Mouse (Mus musculus): ENCODE measurements at regions not wholly inside any gene's neighbourhood (a gene's known extent, or its start where the extent isn't known, plus 50 kb on each side); places are given as distances from the start of the nearest gene placed in this dataset.

DNA sequence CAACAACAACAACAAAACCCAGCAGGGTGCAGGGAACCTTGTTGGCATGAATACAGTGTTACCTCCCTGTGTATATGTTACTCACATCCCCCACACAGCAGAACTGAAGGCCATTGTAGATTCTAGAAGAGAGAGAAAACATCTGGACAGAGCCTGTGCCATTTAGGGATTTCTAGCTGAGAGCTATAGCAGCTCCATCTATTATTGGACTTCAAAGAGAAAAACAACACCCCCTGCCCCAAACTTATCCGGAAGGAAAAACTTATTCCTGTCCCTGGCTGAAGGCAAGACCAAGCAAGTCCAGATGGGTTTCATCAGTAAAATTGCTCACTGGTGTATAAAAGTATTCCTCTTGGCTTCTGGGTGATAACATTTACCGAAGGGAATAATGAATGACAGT, 98.6 kb upstream of the St8sia2 start:
- Histone ChIP-seq H3K27ac (ENCODE audit: control insufficient read depth, low read depth, low read length) (no peak overlapping the region), H3K79me2 (ENCODE audit: control insufficient read depth, insufficient read depth, low read length, poor library complexity) (no peaks in the 10 kb centered on the region), H3K4me3 (ENCODE audit: control insufficient read depth in 1 of 2, insufficient read depth in 1 of 2, low read depth in 2 of 2, low read length in 2 of 2) (no peak overlapping the region), H3K27me3 (ENCODE audit: control insufficient read depth in 1 of 2, insufficient read depth in 2 of 2, low read length in 2 of 2) (no peaks in the 10 kb centered on the region), H3K36me3 (ENCODE audit: control insufficient read depth in 1 of 2, insufficient read depth in 2 of 2, low read length in 2 of 2) (no peaks in the 10 kb centered on the region), H3K4me1 (ENCODE audit: control insufficient read depth in 1 of 2, insufficient read depth in 2 of 2, low read length in 2 of 2) (no peaks in the 10 kb centered on the region), H3K9me3 (replicated peaks; ENCODE audit: insufficient read depth, low read length) (no peaks in the 10 kb centered on the region), H3K9ac (ENCODE audit: control insufficient read depth, low read depth, low read length, poor library complexity, severe bottlenecking) (no peak overlapping the region)
- TF ChIP-seq NELFE (IDR thresholded peaks at IDR 0.05; ENCODE audit: low read depth, low read length): no peak
- no peak for TF ChIP-seq CHD2 (IDR thresholded peaks at IDR 0.05; ENCODE audit: low read length)
- TF ChIP-seq TCF12 (IDR thresholded peaks at IDR 0.05; ENCODE audit: low read depth, low read length): no peak
- TF ChIP-seq POLR2A (IDR thresholded peaks at IDR 0.05; ENCODE audit: control insufficient read depth in 1 of 2, insufficient read depth in 1 of 2, low read depth in 1 of 2, low read length in 2 of 2, poor library complexity in 1 of 2): no peak
- no peak for DNase-seq (ENCODE audit: low read depth, low spot score)

DNA sequence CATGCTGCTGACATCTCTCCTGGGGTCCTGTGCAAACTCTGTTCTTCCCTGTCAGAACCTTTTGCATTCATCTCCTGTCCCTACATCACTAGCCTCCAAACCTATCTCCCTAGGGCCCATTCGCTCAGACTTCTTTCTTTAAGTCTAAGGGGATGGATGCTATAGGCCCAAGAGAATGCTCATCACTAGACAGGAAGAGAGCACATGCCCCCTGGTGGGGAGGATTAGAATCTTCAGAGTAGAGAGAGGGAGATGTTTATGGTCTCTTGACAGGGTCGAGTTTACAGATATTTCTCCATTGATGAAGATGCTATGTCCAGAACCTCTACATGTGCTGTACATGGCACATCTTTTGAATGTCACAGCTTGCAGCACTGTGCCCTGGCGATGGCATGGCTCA, 94.9 kb upstream of the St8sia2 start:
- Histone ChIP-seq H3K27ac (ENCODE audit: control insufficient read depth, low read depth, low read length) (no peak overlapping the region), H3K27me3 (ENCODE audit: control insufficient read depth in 1 of 2, insufficient read depth in 2 of 2, low read length in 2 of 2) (no peaks in the 10 kb centered on the region), H3K4me1 (ENCODE audit: control insufficient read depth in 1 of 2, insufficient read depth in 2 of 2, low read length in 2 of 2) (no peaks in the 10 kb centered on the region), H3K4me3 (ENCODE audit: control insufficient read depth in 1 of 2, insufficient read depth in 1 of 2, low read depth in 2 of 2, low read length in 2 of 2) (no peak overlapping the region), H3K9ac (ENCODE audit: control insufficient read depth, low read depth, low read length, poor library complexity, severe bottlenecking) (no peak overlapping the region), H3K9me3 (replicated peaks; ENCODE audit: insufficient read depth, low read length) (no peaks in the 10 kb centered on the region), H3K36me3 (ENCODE audit: control insufficient read depth in 1 of 2, insufficient read depth in 2 of 2, low read length in 2 of 2) (no peaks in the 10 kb centered on the region), H3K79me2 (ENCODE audit: control insufficient read depth, insufficient read depth, low read length, poor library complexity) (no peaks in the 10 kb centered on the region)
- TF ChIP-seq TBP (IDR thresholded peaks at IDR 0.05; ENCODE audit: low read depth, low read length): no peak
- no peak for TF ChIP-seq ZNF384 (IDR thresholded peaks at IDR 0.05; ENCODE audit: low read depth, low read length)
- no peak for DNase-seq (ENCODE audit: low read depth, low spot score)

DNA sequence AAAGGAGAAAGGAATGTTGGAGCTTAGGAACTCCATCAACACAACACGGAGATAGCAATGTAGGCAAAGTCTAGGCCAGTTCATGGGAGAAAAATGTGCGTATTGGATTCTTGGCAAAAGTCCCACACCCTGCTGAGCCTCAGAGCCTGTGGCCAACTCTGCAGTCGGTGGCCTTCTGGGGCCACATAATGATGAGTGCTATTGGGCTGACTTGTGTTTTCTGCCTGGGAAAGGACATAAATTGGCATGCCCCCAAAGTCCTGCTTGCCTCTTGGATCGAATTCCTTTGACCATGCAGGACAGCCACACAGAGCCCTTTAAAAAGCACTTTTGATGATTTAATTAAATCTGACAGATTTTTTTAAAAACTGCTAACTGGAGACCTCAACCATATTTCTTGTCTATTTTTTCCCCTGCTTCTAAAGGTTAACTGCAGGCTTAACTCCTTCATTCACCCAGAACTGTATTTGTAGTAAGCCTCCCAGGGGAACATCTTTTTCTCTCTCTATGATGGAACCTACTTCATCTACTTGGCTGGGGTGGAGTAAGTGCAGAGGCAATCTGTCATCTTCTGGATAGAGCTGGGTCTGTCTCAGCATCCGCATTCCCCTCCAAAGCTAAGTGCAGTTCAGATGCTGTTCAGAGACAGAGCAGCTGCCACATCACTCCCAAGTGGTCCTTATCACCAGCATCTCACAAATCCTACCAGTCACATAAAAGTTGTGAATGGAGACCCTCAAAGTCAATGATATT, 93.9 kb upstream of the St8sia2 start:
- no peak overlapping the region for H3K9ac ChIP-seq (ENCODE audit: control insufficient read depth, low read depth, low read length, poor library complexity, severe bottlenecking)
- H3K27ac ChIP-seq (ENCODE audit: control insufficient read depth, low read depth, low read length): no peak overlapping the region
- no peaks in the 10 kb centered on the region for H3K4me1 ChIP-seq (ENCODE audit: control insufficient read depth in 1 of 2, insufficient read depth in 2 of 2, low read length in 2 of 2)
- no peaks in the 10 kb centered on the region for H3K9me3 ChIP-seq (replicated peaks; ENCODE audit: insufficient read depth, low read length)
- DNase-seq (ENCODE audit: low read depth, low spot score): no peak
- H3K36me3 ChIP-seq (ENCODE audit: control insufficient read depth in 1 of 2, insufficient read depth in 2 of 2, low read length in 2 of 2): no peaks in the 10 kb centered on the region
- no peak for TF ChIP-seq RAD21 (IDR thresholded peaks at IDR 0.05; ENCODE audit: low read depth, low read length)
- TF ChIP-seq TCF12 (IDR thresholded peaks at IDR 0.05; ENCODE audit: low read depth, low read length): no peak
- TF ChIP-seq MEF2A (IDR thresholded peaks at IDR 0.05; ENCODE audit: extremely low read depth, insufficient replicate concordance, low read depth, low read length, poor library complexity, severe bottlenecking): no peak
- no peak for TF ChIP-seq UBTF (IDR thresholded peaks at IDR 0.05; ENCODE audit: borderline replicate concordance, insufficient read depth, low read depth, low read length)
- TF ChIP-seq ZC3H11A (IDR thresholded peaks at IDR 0.05; ENCODE audit: low read depth, low read length): no peak
- no peak for TF ChIP-seq CTCF (IDR thresholded peaks at IDR 0.05 in 2 of 3, conservative IDR thresholded peaks at IDR 0.05 in 1 of 3; ENCODE audit: control insufficient read depth in 1 of 3, insufficient read depth in 1 of 3, low read depth in 2 of 3, low read length in 3 of 3, poor library complexity in 1 of 3, severe bottlenecking in 1 of 3)
- TF ChIP-seq CHD1 (IDR thresholded peaks at IDR 0.05; ENCODE audit: low read depth, low read length): no peak
- no peak for TF ChIP-seq KAT2A (conservative IDR thresholded peaks at IDR 0.05; ENCODE audit: low read depth, low read length)
- TF ChIP-seq USF1 (IDR thresholded peaks at IDR 0.05; ENCODE audit: low read depth, low read length): no peak
- TF ChIP-seq MXI1 (IDR thresholded peaks at IDR 0.05; ENCODE audit: low read depth, low read length): no peak
- no peaks in the 10 kb centered on the region for H3K79me2 ChIP-seq (ENCODE audit: control insufficient read depth, insufficient read depth, low read length, poor library complexity)
- no peak overlapping the region for H3K4me3 ChIP-seq (ENCODE audit: control insufficient read depth in 1 of 2, insufficient read depth in 1 of 2, low read depth in 2 of 2, low read length in 2 of 2)
- no peaks in the 10 kb centered on the region for H3K27me3 ChIP-seq (ENCODE audit: control insufficient read depth in 1 of 2, insufficient read depth in 2 of 2, low read length in 2 of 2)
